Mouse (Mus musculus): Measurements from ENCODE around the gene Ces5a. TPM values are rescaled to one million over a fixed set of nuclear protein-coding genes. Genes with fewer than 3 reads are reported as not detected.
"Not testable (repeated sequence)": the region's sequence is repeated elsewhere in the genome, so short reads cannot be mapped to it uniquely, and the experiment has no call there.

The Ces5a gene
- polyA plus RNA-seq, 1 experiment from 2014 or later = not detected

- H3K4me1 ChIP-seq = no peaks in the 10 kb centered on the region
- H3K36me3 ChIP-seq = no peaks in the 10 kb centered on the region
- H3K4me2 ChIP-seq = no peak overlapping the region
- H3K9ac ChIP-seq = no peak overlapping the region
- 74% methylated on average over 2 of the region's 2 CpGs for WGBS
- no peaks in the 10 kb centered on the region for H3K9me3 ChIP-seq (replicated peaks)
- ATAC-seq (replicated peaks; ENCODE audit: low FRiP score) = no peak
- no peak overlapping the region for H3K4me3 ChIP-seq (replicated peaks)
- H3K27me3 ChIP-seq = no peaks in the 10 kb centered on the region
- no peak overlapping the region for H3K27ac ChIP-seq
Observed at GRCm38 (mm10) chr8:93559696-93560095, 24.1 kb upstream of the Ces5a start.

GRCm38 (mm10) chr8:93502634-93503033 lies 33.0 kb downstream of the Ces5a start:
- Histone ChIP-seq H3K27me3 (no peaks in the 10 kb centered on the region), H3K4me2 (no peak overlapping the region), H3K36me3 (no peaks in the 10 kb centered on the region), H3K9me3 (replicated peaks) (no peaks in the 10 kb centered on the region), H3K27ac (no peak overlapping the region), H3K4me3 (replicated peaks) (no peak overlapping the region), H3K9ac (no peak overlapping the region), H3K4me1 (no peaks in the 10 kb centered on the region)
- no peak for ATAC-seq (replicated peaks; ENCODE audit: low FRiP score)
- 81% methylated on average over 3 of the region's 3 CpGs for WGBS

- Histone ChIP-seq H3K4me2 (no peak overlapping the region), H3K36me3 (no peaks in the 10 kb centered on the region), H3K27me3 (no peaks in the 10 kb centered on the region), H3K27ac (no peak overlapping the region), H3K9me3 (replicated peaks) (no peaks in the 10 kb centered on the region), H3K4me1 (no peaks in the 10 kb centered on the region), H3K4me3 (replicated peaks) (no peak overlapping the region), H3K9ac (no peak overlapping the region)
- no peak for ATAC-seq (replicated peaks; ENCODE audit: low FRiP score)
- 41% methylated on average over 9 of the region's 9 CpGs for WGBS
Observed at GRCm38 (mm10) chr8:93499437-93499836, 36.2 kb downstream of the Ces5a start.

- no peak overlapping the region for H3K4me2 ChIP-seq
- H3K27me3 ChIP-seq = no peaks in the 10 kb centered on the region
- no peaks in the 10 kb centered on the region for H3K4me1 ChIP-seq
- no peak overlapping the region for H3K9ac ChIP-seq
- no peaks in the 10 kb centered on the region for H3K9me3 ChIP-seq (replicated peaks)
- H3K36me3 ChIP-seq = no peaks in the 10 kb centered on the region
- WGBS = 27% methylated on average over 6 of the region's 6 CpGs
- no peak for ATAC-seq (replicated peaks; ENCODE audit: low FRiP score)
- H3K27ac ChIP-seq = no peak overlapping the region
- H3K4me3 ChIP-seq (replicated peaks) = no peak overlapping the region
Observed at GRCm38 (mm10) chr8:93495330-93495729, 40.3 kb downstream of the Ces5a start.

- no peak overlapping the region for H3K9ac ChIP-seq
- no peak for ATAC-seq (replicated peaks; ENCODE audit: low FRiP score)
- no peaks in the 10 kb centered on the region for H3K4me1 ChIP-seq
- no peak overlapping the region for H3K4me3 ChIP-seq (replicated peaks)
- WGBS = 21% methylated on average over 4 of the region's 4 CpGs
- H3K27me3 ChIP-seq = no peaks in the 10 kb centered on the region
- no peak overlapping the region for H3K4me2 ChIP-seq
- no peaks in the 10 kb centered on the region for H3K36me3 ChIP-seq
- H3K9me3 ChIP-seq (replicated peaks) = no peaks in the 10 kb centered on the region
- H3K27ac ChIP-seq = no peak overlapping the region
Observed at GRCm38 (mm10) chr8:93488743-93489142, 46.9 kb downstream of the Ces5a start.

GRCm38 (mm10) chr8:93478211-93478610 lies 57.4 kb downstream of the Ces5a start:
- Histone ChIP-seq H3K9me3 (replicated peaks) (no peaks in the 10 kb centered on the region), H3K27ac (no peak overlapping the region), H3K4me1 (no peaks in the 10 kb centered on the region), H3K9ac (no peak overlapping the region), H3K27me3 (no peaks in the 10 kb centered on the region), H3K4me2 (no peak overlapping the region), H3K4me3 (replicated peaks) (no peak overlapping the region), H3K36me3 (no peaks in the 10 kb centered on the region)
- no peak for ATAC-seq (replicated peaks; ENCODE audit: low FRiP score)
- 89% methylated on average over 3 of the region's 3 CpGs for WGBS

GRCm38 (mm10) chr8:93469733-93470132 lies 65.9 kb downstream of the Ces5a start:
- not testable (repeated sequence) for H3K36me3 ChIP-seq; H3K9me3 ChIP-seq (replicated peaks); H3K27ac ChIP-seq; H3K9ac ChIP-seq; H3K4me3 ChIP-seq (replicated peaks); ATAC-seq (replicated peaks; ENCODE audit: low FRiP score); H3K27me3 ChIP-seq; H3K4me1 ChIP-seq; H3K4me2 ChIP-seq
- WGBS = 80% methylated on average over 16 of the region's 16 CpGs

- WGBS = 92% methylated on average over 12 of the region's 12 CpGs
- Histone ChIP-seq H3K27me3 (no peaks in the 10 kb centered on the region), H3K9ac (no peak overlapping the region), H3K27ac (no peak overlapping the region), H3K36me3 (no peaks in the 10 kb centered on the region), H3K4me3 (replicated peaks) (no peak overlapping the region), H3K4me2 (no peak overlapping the region), H3K9me3 (replicated peaks) (no peaks in the 10 kb centered on the region), H3K4me1 (no peaks in the 10 kb centered on the region)
- ATAC-seq (replicated peaks; ENCODE audit: low FRiP score) = no peak
Observed at GRCm38 (mm10) chr8:93454258-93454877, 81.3 kb downstream of the Ces5a start.

Other genes starting within 250 kb of the Ces5a start
- gene Ces1g, start 198.5 kb downstream of the Ces5a start, polyA plus RNA-seq (2015; fragmentation: Nextera tagmentation; extraction: Ambion mirVana) = not detected in 2 replicates
- gene Ces1h, start 156.1 kb downstream of the Ces5a start, polyA plus RNA-seq (2015; fragmentation: Nextera tagmentation; extraction: Ambion mirVana) = not detected in 2 replicates